Mouse (Mus musculus): Measurements from ENCODE around the gene Scoc. TPM values are rescaled to one million over a fixed set of nuclear protein-coding genes. Genes with fewer than 3 reads are reported as not detected.
"Not testable (repeated sequence)": the region's sequence is repeated elsewhere in the genome, so short reads cannot be mapped to it uniquely, and the experiment has no call there.

The Scoc gene
- polyA plus RNA-seq, 1 experiment: not detected

- Histone ChIP-seq H3K4me3 (ENCODE audit: insufficient read depth, low read depth, low read length) (no peak overlapping the region), H3K27ac (ENCODE audit: insufficient read depth, low read depth, low read length) (no peak overlapping the region), H3K4me1 (ENCODE audit: control insufficient read depth, insufficient read depth, low read length) (no peaks in the 10 kb centered on the region)
- TF ChIP-seq POLR2A (IDR thresholded peaks at IDR 0.05; ENCODE audit: insufficient read depth, low read depth, low read length): no peak
- TF ChIP-seq CTCF (IDR thresholded peaks at IDR 0.05; ENCODE audit: insufficient read depth, low read depth, low read length): no peak
- WGBS: 71% methylated on average over 4 of the region's 4 CpGs
Observed at GRCm38 (mm10) chr8:83429071-83429524, 29.1 kb downstream of the Scoc start.

GRCm38 (mm10) chr8:83428621-83429020 lies 29.6 kb downstream of the Scoc start:
- WGBS: 90% methylated on average over 3 of the region's 3 CpGs
- not testable (repeated sequence) for H3K27ac ChIP-seq (ENCODE audit: insufficient read depth, low read depth, low read length); H3K4me1 ChIP-seq (ENCODE audit: control insufficient read depth, insufficient read depth, low read length); H3K4me3 ChIP-seq (ENCODE audit: insufficient read depth, low read depth, low read length)

GRCm38 (mm10) chr8:83426949-83427348 lies 31.2 kb downstream of the Scoc start:
- Histone ChIP-seq H3K27ac (ENCODE audit: insufficient read depth, low read depth, low read length) (no peak overlapping the region), H3K4me1 (ENCODE audit: control insufficient read depth, insufficient read depth, low read length) (no peaks in the 10 kb centered on the region), H3K4me3 (ENCODE audit: insufficient read depth, low read depth, low read length) (no peak overlapping the region)
- no peak for TF ChIP-seq CTCF (IDR thresholded peaks at IDR 0.05; ENCODE audit: insufficient read depth, low read depth, low read length)
- TF ChIP-seq POLR2A (IDR thresholded peaks at IDR 0.05; ENCODE audit: insufficient read depth, low read depth, low read length): no peak
- WGBS: 81% methylated on average over 7 of the region's 7 CpGs

GRCm38 (mm10) chr8:83426104-83426759 lies 32.0 kb downstream of the Scoc start:
- no peak overlapping the region for H3K27ac ChIP-seq (ENCODE audit: insufficient read depth, low read depth, low read length)
- no peak for TF ChIP-seq POLR2A (IDR thresholded peaks at IDR 0.05; ENCODE audit: insufficient read depth, low read depth, low read length)
- 79% methylated on average over 11 of the region's 11 CpGs for whole genome bisulfite sequencing
- no peak overlapping the region for H3K4me3 ChIP-seq (ENCODE audit: insufficient read depth, low read depth, low read length)
- H3K4me1 ChIP-seq (ENCODE audit: control insufficient read depth, insufficient read depth, low read length): no peaks in the 10 kb centered on the region

- no peak for TF ChIP-seq CTCF (IDR thresholded peaks at IDR 0.05; ENCODE audit: insufficient read depth, low read depth, low read length)
- TF ChIP-seq POLR2A (IDR thresholded peaks at IDR 0.05; ENCODE audit: insufficient read depth, low read depth, low read length): no peak
- H3K4me1 ChIP-seq (ENCODE audit: control insufficient read depth, insufficient read depth, low read length): no peaks in the 10 kb centered on the region
- no peak overlapping the region for H3K4me3 ChIP-seq (ENCODE audit: insufficient read depth, low read depth, low read length)
- H3K27ac ChIP-seq (ENCODE audit: insufficient read depth, low read depth, low read length): no peak overlapping the region
- WGBS: 92% methylated on average over 6 of the region's 6 CpGs
Observed at GRCm38 (mm10) chr8:83425202-83425601, 33.0 kb downstream of the Scoc start.

- no peak for TF ChIP-seq POLR2A (IDR thresholded peaks at IDR 0.05; ENCODE audit: insufficient read depth, low read depth, low read length)
- no peak for TF ChIP-seq CTCF (IDR thresholded peaks at IDR 0.05; ENCODE audit: insufficient read depth, low read depth, low read length)
- no peak overlapping the region for H3K4me3 ChIP-seq (ENCODE audit: insufficient read depth, low read depth, low read length)
- no peaks in the 10 kb centered on the region for H3K4me1 ChIP-seq (ENCODE audit: control insufficient read depth, insufficient read depth, low read length)
- WGBS: 73% methylated on average over 13 of the region's 13 CpGs
- no peak overlapping the region for H3K27ac ChIP-seq (ENCODE audit: insufficient read depth, low read depth, low read length)
Observed at GRCm38 (mm10) chr8:83423032-83423825, 35.0 kb downstream of the Scoc start.

GRCm38 (mm10) chr8:83421354-83421753 lies 36.8 kb downstream of the Scoc start:
- Histone ChIP-seq H3K4me1 (ENCODE audit: control insufficient read depth, insufficient read depth, low read length) (no peaks in the 10 kb centered on the region), H3K4me3 (ENCODE audit: insufficient read depth, low read depth, low read length) (no peak overlapping the region), H3K27ac (ENCODE audit: insufficient read depth, low read depth, low read length) (no peak overlapping the region)
- TF ChIP-seq POLR2A (IDR thresholded peaks at IDR 0.05; ENCODE audit: insufficient read depth, low read depth, low read length) (no peak), CTCF (IDR thresholded peaks at IDR 0.05; ENCODE audit: insufficient read depth, low read depth, low read length) (no peak)
- 97% methylated on average over 1 of the region's 1 CpGs for WGBS

- Histone ChIP-seq H3K4me3 (ENCODE audit: insufficient read depth, low read depth, low read length) (no peak overlapping the region), H3K4me1 (ENCODE audit: control insufficient read depth, insufficient read depth, low read length) (no peaks in the 10 kb centered on the region), H3K27ac (ENCODE audit: insufficient read depth, low read depth, low read length) (no peak overlapping the region)
- TF ChIP-seq POLR2A (IDR thresholded peaks at IDR 0.05; ENCODE audit: insufficient read depth, low read depth, low read length) (no peak), CTCF (IDR thresholded peaks at IDR 0.05; ENCODE audit: insufficient read depth, low read depth, low read length) (no peak)
- 91% methylated on average over 11 of the region's 11 CpGs for WGBS
Observed at GRCm38 (mm10) chr8:83418805-83419516, 39.2 kb downstream of the Scoc start.

- H3K4me3 ChIP-seq (ENCODE audit: insufficient read depth, low read depth, low read length): no peak overlapping the region
- TF ChIP-seq POLR2A (IDR thresholded peaks at IDR 0.05; ENCODE audit: insufficient read depth, low read depth, low read length) (no peak), CTCF (IDR thresholded peaks at IDR 0.05; ENCODE audit: insufficient read depth, low read depth, low read length) (no peak)
- no peaks in the 10 kb centered on the region for H3K4me1 ChIP-seq (ENCODE audit: control insufficient read depth, insufficient read depth, low read length)
- no peak overlapping the region for H3K27ac ChIP-seq (ENCODE audit: insufficient read depth, low read depth, low read length)
- whole genome bisulfite sequencing: 85% methylated on average over 6 of the region's 6 CpGs
Observed at GRCm38 (mm10) chr8:83417970-83418369, 40.2 kb downstream of the Scoc start.

All from olfactory bulb, adult 2 months (tissue).